Mouse (Mus musculus): ENCODE data around the gene Pappa. TPM values are rescaled to one million over a fixed set of nuclear protein-coding genes. Genes with fewer than 3 reads are reported as not detected.

Gene Pappa
- polyA plus RNA-seq, 1 experiment from 2014 or later: 0.82 TPM

DNA sequence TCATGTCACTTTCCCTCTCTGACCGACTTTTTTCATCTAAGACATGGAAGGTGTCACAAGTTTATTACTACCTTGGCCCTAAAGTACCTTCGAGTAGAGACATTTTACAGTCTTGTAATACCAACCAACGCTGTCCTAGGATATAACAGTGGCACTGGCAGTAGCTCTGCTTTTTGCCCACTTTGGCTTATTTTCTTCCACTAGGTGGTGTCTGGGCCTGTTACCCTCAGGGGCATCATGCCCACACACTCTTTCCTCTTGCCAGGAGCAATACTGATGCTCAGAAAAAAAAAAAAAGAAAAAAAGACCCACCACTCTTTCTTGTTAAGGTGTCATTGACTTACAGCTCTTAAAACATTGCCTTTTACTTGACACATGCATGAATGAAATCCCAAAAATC is 8.7 kb downstream of the Pappa start:
- Histone ChIP-seq H3K4me3 (replicated peaks) (no peak overlapping the region), H3K9ac (no peak overlapping the region), H3K9me3 (no peaks in the 10 kb centered on the region), H3K36me3 (no peaks in the 10 kb centered on the region), H3K27me3 (replicated peaks) (no peaks in the 10 kb centered on the region), H3K27ac (no peak overlapping the region), H3K4me2 (replicated peaks) (no peak overlapping the region), H3K4me1 (replicated peaks) (no peaks in the 10 kb centered on the region)
- no peak for ATAC-seq
- 64% methylated on average over 3 of the region's 3 CpGs for WGBS

DNA sequence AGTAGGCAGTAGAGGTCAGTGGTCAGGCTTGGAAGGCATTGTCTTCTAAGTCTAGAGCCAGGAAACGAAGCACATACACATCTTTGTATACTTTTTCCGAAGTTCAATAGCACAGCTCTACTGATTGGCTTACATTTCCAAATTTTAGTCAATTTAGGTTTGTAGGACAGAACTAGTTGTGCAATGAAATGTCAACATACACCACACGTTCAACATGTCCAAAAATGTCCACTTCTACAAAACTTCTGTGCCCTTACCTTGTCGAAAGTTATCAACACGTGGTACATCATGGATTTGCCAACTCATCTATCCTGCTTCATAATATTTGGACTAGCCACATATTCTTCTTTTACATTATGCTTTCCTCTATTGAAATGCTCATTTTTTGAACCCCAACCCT is 10.4 kb downstream of the Pappa start:
- no peaks in the 10 kb centered on the region for H3K36me3 ChIP-seq
- H3K4me2 ChIP-seq (replicated peaks): no peak overlapping the region
- no peaks in the 10 kb centered on the region for H3K27me3 ChIP-seq (replicated peaks)
- ATAC-seq: no peak
- no peaks in the 10 kb centered on the region for H3K4me1 ChIP-seq (replicated peaks)
- no peak overlapping the region for H3K4me3 ChIP-seq (replicated peaks)
- no peaks in the 10 kb centered on the region for H3K9me3 ChIP-seq
- H3K27ac ChIP-seq: no peak overlapping the region
- H3K9ac ChIP-seq: no peak overlapping the region
- 80% methylated on average over 5 of the region's 5 CpGs for WGBS

DNA sequence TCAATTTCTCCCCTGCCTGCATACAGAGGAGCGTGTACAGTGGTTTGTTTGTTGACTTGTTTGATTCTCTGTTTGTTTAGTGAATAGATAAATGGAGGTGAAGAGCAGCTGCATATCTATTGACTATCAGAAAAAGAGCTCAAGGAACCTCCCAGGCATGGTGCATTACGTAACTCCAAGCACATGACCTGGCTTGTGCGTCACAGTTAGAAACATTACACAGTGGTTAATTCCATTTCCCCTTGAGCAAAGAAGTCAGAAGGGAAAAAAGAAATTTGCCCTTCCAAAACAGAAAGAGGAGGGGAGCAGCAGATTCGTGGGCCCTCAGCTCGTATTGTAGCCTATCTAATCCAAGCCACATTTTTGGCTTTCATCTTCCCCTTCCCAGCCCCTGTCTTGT is 11.1 kb downstream of the Pappa start:
- H3K36me3 ChIP-seq: no peaks in the 10 kb centered on the region
- no peak overlapping the region for H3K9ac ChIP-seq
- no peaks in the 10 kb centered on the region for H3K9me3 ChIP-seq
- 79% methylated on average over 5 of the region's 5 CpGs for WGBS
- no peaks in the 10 kb centered on the region for H3K27me3 ChIP-seq (replicated peaks)
- H3K4me1 ChIP-seq (replicated peaks): no peaks in the 10 kb centered on the region
- no peak overlapping the region for H3K27ac ChIP-seq
- no peak overlapping the region for H3K4me3 ChIP-seq (replicated peaks)
- no peak for ATAC-seq
- H3K4me2 ChIP-seq (replicated peaks): no peak overlapping the region

DNA sequence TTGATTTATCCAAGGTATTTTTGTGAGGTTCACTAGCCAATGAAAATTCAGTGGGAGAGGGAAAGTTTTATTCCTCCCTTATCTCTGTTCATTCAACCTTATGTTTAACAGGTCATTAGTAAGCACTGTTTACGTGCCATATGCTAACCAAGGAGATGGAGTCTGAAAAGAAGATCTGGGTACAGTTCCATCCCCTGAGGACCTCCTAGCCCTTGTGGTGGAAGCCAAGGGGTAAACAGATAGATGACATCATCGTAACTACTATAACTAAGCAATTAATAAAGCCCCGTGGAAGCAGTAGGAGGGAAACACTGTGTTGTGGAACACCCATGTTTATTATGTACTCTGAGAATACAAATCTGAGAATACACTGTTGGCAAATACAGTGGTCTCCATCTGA is 12.6 kb downstream of the Pappa start:
- ATAC-seq: no peak
- Histone ChIP-seq H3K9me3 (no peaks in the 10 kb centered on the region), H3K4me1 (replicated peaks) (no peaks in the 10 kb centered on the region), H3K4me2 (replicated peaks) (no peak overlapping the region), H3K27me3 (replicated peaks) (no peaks in the 10 kb centered on the region), H3K4me3 (replicated peaks) (no peak overlapping the region), H3K9ac (no peak overlapping the region), H3K36me3 (no peaks in the 10 kb centered on the region), H3K27ac (no peak overlapping the region)
- WGBS: 68% methylated on average over 3 of the region's 3 CpGs

DNA sequence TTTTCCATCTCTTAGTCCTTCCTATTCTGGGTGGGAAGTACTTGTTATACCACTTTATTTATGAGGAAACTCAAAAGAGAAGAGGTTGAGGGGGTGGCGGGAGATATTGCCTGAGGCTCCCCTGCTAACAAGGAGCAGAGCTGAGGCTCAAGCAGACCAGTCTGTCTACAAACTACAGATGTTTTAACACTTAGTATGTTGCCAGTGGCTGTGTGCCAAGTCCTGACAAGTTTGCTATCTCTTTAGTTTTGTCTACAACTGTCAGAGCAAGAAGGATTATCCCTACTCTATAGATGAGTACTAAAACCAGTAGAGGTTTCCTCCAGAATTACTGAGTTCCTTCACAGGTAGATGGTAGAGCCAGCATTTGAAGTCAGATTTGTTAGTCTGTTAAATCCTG is 23.0 kb downstream of the Pappa start:
- no peaks in the 10 kb centered on the region for H3K4me1 ChIP-seq (replicated peaks)
- H3K9ac ChIP-seq: no peak overlapping the region
- H3K4me3 ChIP-seq (replicated peaks): no peak overlapping the region
- H3K9me3 ChIP-seq: no peaks in the 10 kb centered on the region
- H3K27ac ChIP-seq: no peak overlapping the region
- no peaks in the 10 kb centered on the region for H3K27me3 ChIP-seq (replicated peaks)
- no peak for ATAC-seq
- H3K4me2 ChIP-seq (replicated peaks): no peak overlapping the region
- 54% methylated on average over 1 of the region's 1 CpGs for WGBS
- no peaks in the 10 kb centered on the region for H3K36me3 ChIP-seq

DNA sequence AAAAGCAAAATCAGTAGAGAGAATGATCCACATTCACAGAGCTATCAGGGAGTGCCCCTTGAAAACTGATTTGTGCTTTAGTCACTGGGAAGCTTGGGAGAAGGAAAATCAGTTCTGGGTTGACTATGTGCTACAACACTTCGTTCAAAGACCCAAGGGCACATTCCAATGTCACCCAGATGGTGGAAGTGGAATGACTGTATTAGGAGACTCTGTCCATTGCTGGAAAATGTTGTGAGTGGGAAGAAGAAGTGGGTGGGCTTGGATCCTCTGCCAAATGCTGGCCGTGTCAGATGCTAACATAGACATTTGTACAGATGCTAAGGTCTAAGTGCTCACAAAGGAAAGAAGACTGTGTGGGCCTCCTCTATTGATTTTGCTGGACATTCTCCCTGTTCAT is 29.6 kb downstream of the Pappa start:
- H3K36me3 ChIP-seq: no peaks in the 10 kb centered on the region
- H3K27me3 ChIP-seq (replicated peaks): no peaks in the 10 kb centered on the region
- no peak for ATAC-seq
- no peaks in the 10 kb centered on the region for H3K4me1 ChIP-seq (replicated peaks)
- H3K9me3 ChIP-seq: no peaks in the 10 kb centered on the region
- no peak overlapping the region for H3K27ac ChIP-seq
- 62% methylated on average over 2 of the region's 2 CpGs for WGBS
- H3K9ac ChIP-seq: no peak overlapping the region
- no peak overlapping the region for H3K4me3 ChIP-seq (replicated peaks)
- H3K4me2 ChIP-seq (replicated peaks): no peak overlapping the region

DNA sequence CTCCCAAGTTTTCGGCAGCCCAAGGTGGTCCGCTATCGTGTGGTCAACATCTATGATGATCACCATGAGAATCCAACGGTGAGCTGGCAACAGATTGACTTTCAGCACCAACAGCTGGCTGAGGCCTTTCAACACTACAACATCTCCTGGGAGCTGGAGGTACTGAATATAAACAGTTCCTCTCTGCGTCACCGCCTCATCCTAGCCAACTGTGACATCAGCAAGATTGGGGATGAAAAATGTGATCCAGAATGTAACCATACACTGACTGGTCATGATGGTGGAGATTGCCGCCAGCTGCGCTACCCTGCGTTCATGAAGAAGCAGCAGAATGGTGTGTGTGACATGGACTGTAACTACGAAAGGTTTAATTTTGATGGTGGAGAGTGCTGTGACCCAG is 32.3 kb downstream of the Pappa start:
- H3K36me3 ChIP-seq: no peaks in the 10 kb centered on the region
- no peaks in the 10 kb centered on the region for H3K27me3 ChIP-seq (replicated peaks)
- no peak for ATAC-seq
- no peaks in the 10 kb centered on the region for H3K4me1 ChIP-seq (replicated peaks)
- H3K27ac ChIP-seq: no peak overlapping the region
- H3K4me3 ChIP-seq (replicated peaks): no peak overlapping the region
- 88% methylated on average over 10 of the region's 10 CpGs for WGBS
- H3K9ac ChIP-seq: no peak overlapping the region
- no peak overlapping the region for H3K4me2 ChIP-seq (replicated peaks)
- no peaks in the 10 kb centered on the region for H3K9me3 ChIP-seq

DNA sequence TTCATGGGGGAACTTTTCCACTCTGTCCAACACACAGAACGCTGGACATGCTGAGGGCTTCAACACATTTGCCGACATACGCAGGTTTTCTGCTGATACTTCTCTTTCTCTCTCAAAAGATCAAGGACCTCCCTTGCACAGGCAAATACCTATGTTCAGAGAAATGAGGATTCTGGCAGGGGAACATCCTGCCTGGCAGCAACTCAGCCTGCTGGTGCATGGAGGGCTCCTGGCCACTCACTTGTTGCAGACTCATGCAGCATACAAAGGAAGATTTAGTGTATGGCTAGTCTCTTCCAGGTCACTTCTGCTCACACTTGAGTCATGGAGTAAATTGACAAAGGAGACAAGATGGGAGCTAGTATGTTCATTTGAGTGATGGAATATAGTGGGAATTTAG is 34.7 kb downstream of the Pappa start:
- Histone ChIP-seq H3K4me2 (replicated peaks) (no peak overlapping the region), H3K9me3 (no peaks in the 10 kb centered on the region), H3K27me3 (replicated peaks) (no peaks in the 10 kb centered on the region), H3K27ac (no peak overlapping the region), H3K4me1 (replicated peaks) (no peaks in the 10 kb centered on the region), H3K36me3 (no peaks in the 10 kb centered on the region), H3K4me3 (replicated peaks) (no peak overlapping the region), H3K9ac (no peak overlapping the region)
- WGBS: 80% methylated on average over 3 of the region's 3 CpGs
- ATAC-seq: no peak

DNA sequence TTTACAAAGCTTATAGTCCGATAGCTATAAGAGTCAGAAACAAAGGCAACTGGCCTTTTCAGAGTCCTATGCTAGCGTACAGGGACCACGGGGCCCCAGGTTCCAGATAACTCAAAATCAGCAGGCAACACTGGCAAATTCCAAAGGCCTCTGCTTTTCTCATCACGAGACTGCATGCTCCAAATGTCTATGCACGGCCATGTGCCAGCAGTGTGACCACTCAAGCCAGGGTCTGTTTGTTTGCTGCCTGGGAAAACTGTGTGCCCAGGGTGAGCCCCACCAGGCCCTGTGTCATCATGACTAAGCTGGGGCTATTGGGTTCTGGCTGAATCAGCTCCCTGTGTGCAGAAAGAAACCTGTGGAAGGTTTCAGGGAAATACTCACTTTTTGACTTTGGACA is 35.5 kb downstream of the Pappa start:
- H3K4me1 ChIP-seq (replicated peaks): no peaks in the 10 kb centered on the region
- no peak for ATAC-seq

DNA sequence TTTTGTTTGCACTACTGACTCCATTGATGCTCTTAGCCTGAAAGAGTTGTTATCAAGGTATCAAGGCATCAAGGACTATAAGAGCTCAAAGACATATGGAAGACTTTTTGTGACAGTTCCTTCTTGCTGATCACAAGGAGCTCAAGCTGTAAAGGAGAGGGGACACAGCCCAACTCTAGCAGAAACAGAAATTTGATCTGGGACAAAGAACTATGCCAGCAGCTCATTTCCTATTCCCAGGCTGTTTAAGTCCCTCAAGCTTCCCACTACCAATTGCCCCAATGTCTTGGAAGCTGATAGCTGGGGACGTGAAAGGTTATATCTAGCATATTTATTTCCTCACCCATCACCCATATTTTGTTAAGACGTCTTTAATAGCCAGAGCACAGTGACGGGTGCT is 39.7 kb downstream of the Pappa start:
- 70% methylated on average over 3 of the region's 3 CpGs for WGBS
- no peaks in the 10 kb centered on the region for H3K36me3 ChIP-seq

More for the DNA sequence above, 35.5 kb downstream of the Pappa start:
- H3K27ac ChIP-seq: no peak overlapping the region
- no peaks in the 10 kb centered on the region for H3K27me3 ChIP-seq (replicated peaks)
- H3K4me2 ChIP-seq (replicated peaks): no peak overlapping the region
- no peak overlapping the region for H3K4me3 ChIP-seq (replicated peaks)
- H3K9ac ChIP-seq: no peak overlapping the region
- H3K9me3 ChIP-seq: no peaks in the 10 kb centered on the region
- no peaks in the 10 kb centered on the region for H3K36me3 ChIP-seq
- WGBS: 65% methylated on average over 5 of the region's 5 CpGs

DNA sequence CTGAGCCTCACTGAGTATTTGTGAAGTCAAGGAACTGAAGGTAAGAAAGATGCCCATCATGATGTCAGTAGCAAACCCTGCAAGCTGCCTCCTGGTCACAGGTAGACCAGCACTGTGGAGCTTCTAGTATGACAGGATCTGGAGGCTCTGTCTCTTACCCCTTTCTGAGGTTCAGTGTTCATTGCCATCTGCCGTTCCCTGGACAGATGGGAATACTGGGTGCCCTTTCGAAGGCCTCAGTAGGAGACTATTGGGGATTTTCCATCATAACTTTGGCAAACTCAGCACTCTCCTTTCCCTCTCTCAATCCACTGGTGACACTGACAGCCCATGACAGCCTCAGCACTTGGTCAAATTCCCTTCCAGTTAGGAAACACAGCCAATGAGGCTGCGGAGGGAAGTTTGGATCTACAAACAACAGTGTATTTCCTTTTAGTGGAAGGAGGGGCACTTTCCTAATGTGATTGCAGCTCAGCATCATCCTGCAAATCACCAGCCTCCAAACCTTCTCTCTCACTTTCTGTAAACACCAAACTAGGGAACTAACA is 42.4 kb downstream of the Pappa start:
- no peak overlapping the region for H3K4me3 ChIP-seq (replicated peaks)
- H3K9ac ChIP-seq: no peak overlapping the region
- no peaks in the 10 kb centered on the region for H3K4me1 ChIP-seq (replicated peaks)
- H3K27me3 ChIP-seq (replicated peaks): no peaks in the 10 kb centered on the region
- no peaks in the 10 kb centered on the region for H3K36me3 ChIP-seq
- H3K27ac ChIP-seq: no peak overlapping the region
- no peaks in the 10 kb centered on the region for H3K9me3 ChIP-seq
- no peak for ATAC-seq
- no peak overlapping the region for H3K4me2 ChIP-seq (replicated peaks)
- WGBS: 75% methylated on average over 3 of the region's 3 CpGs

More for the DNA sequence above, 39.7 kb downstream of the Pappa start:
- Histone ChIP-seq H3K4me1 (replicated peaks) (no peaks in the 10 kb centered on the region), H3K4me3 (replicated peaks) (no peak overlapping the region), H3K9me3 (no peaks in the 10 kb centered on the region), H3K27ac (no peak overlapping the region), H3K9ac (no peak overlapping the region), H3K27me3 (replicated peaks) (no peaks in the 10 kb centered on the region), H3K4me2 (replicated peaks) (no peak overlapping the region)
- ATAC-seq: no peak

DNA sequence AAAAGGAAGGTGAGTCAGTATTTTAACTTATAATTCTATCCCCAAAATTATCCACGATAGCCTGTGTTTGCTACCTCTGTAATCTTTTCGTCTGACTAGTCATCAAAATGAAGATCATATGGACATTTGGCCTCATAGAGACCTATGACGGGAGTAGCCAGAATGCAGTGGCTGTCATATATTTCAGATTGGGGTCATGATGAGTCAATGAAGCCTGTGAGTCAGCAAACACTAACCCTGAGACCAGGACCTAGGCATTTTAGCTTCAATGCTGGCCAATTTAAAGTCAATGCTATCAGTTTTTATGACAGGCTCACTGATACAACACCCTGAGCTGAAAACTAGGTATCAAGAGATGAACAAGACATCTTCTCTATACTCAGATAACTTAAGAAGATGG is 50.5 kb downstream of the Pappa start:
- Histone ChIP-seq H3K4me3 (replicated peaks) (no peak overlapping the region), H3K4me1 (replicated peaks) (no peaks in the 10 kb centered on the region), H3K9me3 (no peaks in the 10 kb centered on the region), H3K27ac (no peak overlapping the region), H3K9ac (no peak overlapping the region), H3K36me3 (no peaks in the 10 kb centered on the region), H3K4me2 (replicated peaks) (no peak overlapping the region), H3K27me3 (replicated peaks) (no peaks in the 10 kb centered on the region)
- no peak for ATAC-seq
- WGBS: 79% methylated on average over 3 of the region's 3 CpGs

DNA sequence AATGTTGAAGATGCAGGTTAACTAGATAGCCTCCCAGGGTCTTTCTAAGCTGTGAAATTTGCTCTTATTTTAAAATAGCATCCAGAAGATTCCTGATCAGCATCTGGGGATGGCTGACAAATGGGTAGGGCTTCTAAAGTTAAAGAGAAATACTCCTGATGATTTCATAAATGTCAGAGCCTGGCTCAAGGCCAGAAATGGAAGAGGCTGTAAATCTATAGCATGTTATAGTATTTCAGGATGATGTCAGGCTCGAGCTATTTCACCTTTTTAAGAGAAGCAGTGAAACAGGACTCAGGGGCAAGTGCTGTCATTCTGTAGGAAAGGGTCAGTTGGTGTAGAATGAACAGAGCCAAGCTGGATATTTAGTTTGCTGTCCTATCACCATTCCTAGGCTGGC is 54.2 kb downstream of the Pappa start:
- no peak for ATAC-seq
- Histone ChIP-seq H3K27me3 (replicated peaks) (no peaks in the 10 kb centered on the region), H3K36me3 (no peaks in the 10 kb centered on the region)

More for the DNA sequence above, 54.2 kb downstream of the Pappa start:
- Histone ChIP-seq H3K4me2 (replicated peaks) (no peak overlapping the region), H3K4me1 (replicated peaks) (no peaks in the 10 kb centered on the region), H3K9me3 (no peaks in the 10 kb centered on the region), H3K4me3 (replicated peaks) (no peak overlapping the region), H3K9ac (no peak overlapping the region), H3K27ac (no peak overlapping the region)
- 30% methylated on average over 1 of the region's 1 CpGs for WGBS
